Mouse (Mus musculus): ENCODE data around the gene Hist1h3a. TPM values are rescaled to one million over a fixed set of nuclear protein-coding genes. Genes with fewer than 3 reads are reported as not detected.
"Not testable (repeated sequence)": the region's sequence is repeated elsewhere in the genome, so short reads cannot be mapped to it uniquely, and the experiment has no call there.

Hist1h3a gene
- 1.5 and 3.4 TPM in 2 replicates for polyA plus RNA-seq (2015; fragmentation: Nextera tagmentation; extraction: Ambion mirVana)

DNA sequence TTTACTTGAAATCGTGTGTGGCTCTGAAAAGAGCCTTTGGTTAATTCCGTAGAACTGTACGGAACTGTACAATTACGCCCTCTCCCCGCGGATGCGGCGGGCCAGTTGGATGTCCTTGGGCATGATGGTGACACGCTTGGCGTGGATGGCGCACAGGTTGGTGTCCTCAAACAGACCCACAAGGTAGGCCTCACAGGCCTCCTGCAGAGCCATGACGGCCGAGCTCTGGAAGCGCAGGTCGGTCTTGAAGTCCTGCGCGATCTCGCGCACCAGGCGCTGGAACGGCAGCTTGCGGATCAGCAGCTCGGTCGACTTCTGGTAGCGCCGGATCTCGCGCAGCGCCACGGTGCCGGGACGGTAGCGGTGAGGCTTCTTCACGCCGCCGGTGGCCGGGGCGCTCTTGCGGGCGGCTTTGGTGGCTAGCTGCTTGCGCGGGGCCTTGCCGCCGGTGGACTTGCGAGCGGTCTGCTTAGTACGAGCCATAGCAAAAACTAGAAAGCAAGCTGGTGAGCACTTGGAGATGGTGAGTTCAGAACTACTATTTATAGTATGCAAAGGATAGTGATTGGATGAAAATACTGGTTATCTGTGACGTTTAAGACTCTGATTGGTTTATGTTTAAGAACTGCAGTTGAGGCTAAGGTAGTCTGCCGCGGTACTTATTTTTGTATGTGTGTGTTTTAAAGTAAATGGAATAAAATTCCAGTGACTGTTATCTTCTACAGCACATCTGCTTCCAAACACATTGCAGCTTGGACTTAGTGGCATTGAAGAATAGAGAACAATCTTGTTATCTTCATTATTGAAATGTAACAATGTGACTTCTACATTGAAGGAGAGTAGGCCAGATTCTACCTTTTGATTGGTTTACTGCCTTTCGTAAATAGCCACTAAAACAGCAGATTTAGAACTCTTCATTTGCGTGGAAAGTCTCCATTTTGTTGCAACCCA, at the start of gene Hist1h3a:
TSS of gene Hist1h3a (minus strand) at position 516 of the 951 bp plus-strand sequence.
- Histone ChIP-seq H3K27ac (ENCODE audit: low read length) (peak within 1 kb of the TSS; percentile 96), H3K4me1 (ENCODE audit: control insufficient read depth, insufficient read depth, low read length) (peaks cover 22% of the 10 kb centered on the region), H3K4me3 (ENCODE audit: low read length) (peak within 1 kb of the TSS; percentile 76), H3K4me2 (ENCODE audit: low read depth, low read length) (peak within 1 kb of the TSS; percentile 89), H3K9ac (ENCODE audit: low read length) (peak within 1 kb of the TSS; percentile 86)
- ATAC-seq (replicated peaks; ENCODE audit: extremely low read depth, insufficient read depth, low FRiP score), result peak; percentile 50
- not testable (repeated sequence) for H3K27me3 ChIP-seq (ENCODE audit: control insufficient read depth, insufficient read depth, low read length); H3K36me3 ChIP-seq (ENCODE audit: control insufficient read depth, insufficient read depth); H3K9me3 ChIP-seq (replicated peaks; ENCODE audit: control insufficient read depth, low read length)
- under 1% methylated on average over 24 of the region's 52 CpGs for WGBS

DNA sequence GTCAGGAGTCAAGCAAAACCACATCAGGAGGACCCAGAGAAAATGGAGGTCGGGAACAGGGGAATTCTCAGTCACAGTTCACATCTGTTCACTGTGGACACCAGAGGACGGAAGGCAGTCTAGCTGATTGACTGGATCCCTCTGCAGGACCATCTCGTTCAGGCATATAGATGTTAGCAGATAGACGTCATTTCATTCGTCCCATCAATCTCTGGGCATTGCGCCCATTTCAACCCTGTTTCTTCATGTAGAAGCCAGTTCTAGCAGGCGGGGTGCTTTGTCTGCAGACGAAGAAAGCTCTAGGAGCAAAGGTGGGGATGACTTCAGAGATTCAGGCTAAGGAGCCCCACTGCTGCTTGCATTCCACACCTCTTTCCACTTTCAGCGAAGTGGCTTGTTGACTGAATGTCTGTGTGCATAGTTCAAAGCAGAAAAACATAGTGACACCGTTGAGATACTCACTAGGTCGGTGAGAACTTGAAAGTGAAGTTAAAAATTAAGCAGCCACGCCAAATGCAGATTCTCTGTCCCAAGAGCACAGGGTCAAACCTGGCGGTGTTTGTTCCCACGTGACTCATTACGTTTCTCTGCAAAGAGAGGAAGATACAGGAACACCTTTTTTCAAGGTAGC, 44.4 kb upstream of the Hist1h3a start, which contains the start of gene Slc17a2:
TSS of gene Slc17a2 (plus strand) at position 572 of the 631 bp plus-strand sequence.
- H3K27me3 ChIP-seq (ENCODE audit: control insufficient read depth, insufficient read depth, low read length), result no peaks in the 10 kb centered on the region
- H3K27ac ChIP-seq (ENCODE audit: low read length), result no peak within 1 kb of the TSS
- H3K4me2 ChIP-seq (ENCODE audit: low read depth, low read length), result no peak within 1 kb of the TSS
- no peak within 1 kb of the TSS for H3K4me3 ChIP-seq (ENCODE audit: low read length)
- H3K9ac ChIP-seq (ENCODE audit: low read length), result no peak within 1 kb of the TSS
- no peak for ATAC-seq (replicated peaks; ENCODE audit: extremely low read depth, insufficient read depth, low FRiP score)
- H3K4me1 ChIP-seq (ENCODE audit: control insufficient read depth, insufficient read depth, low read length), result no peaks in the 10 kb centered on the region
- H3K36me3 ChIP-seq (ENCODE audit: control insufficient read depth, insufficient read depth), result no peaks in the 10 kb centered on the region
- no peaks in the 10 kb centered on the region for H3K9me3 ChIP-seq (replicated peaks; ENCODE audit: control insufficient read depth, low read length)
- 68% methylated on average over 15 of the region's 15 CpGs for WGBS

DNA sequence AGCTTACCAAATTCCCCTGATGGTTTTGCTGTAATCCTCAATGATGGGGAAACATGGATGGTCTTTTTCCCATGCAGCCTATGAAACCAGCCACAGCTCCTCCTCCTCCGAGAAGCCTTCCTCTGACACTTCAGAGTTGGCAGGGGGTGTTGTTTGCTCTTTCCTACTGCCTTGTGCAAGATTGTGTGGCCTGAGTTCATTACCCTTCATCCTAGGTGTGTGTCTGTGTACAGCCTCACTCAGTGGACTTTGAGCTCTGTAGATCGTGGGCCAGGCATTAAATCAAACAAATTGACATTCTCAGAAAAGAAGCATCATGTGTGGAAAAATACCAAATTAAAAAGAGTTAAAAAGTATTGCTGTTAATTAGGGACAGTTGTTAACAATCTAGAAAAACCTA, 42.3 kb upstream of the Hist1h3a start:
- Histone ChIP-seq H3K4me2 (ENCODE audit: low read depth, low read length) (no peak overlapping the region), H3K4me1 (ENCODE audit: control insufficient read depth, insufficient read depth, low read length) (no peaks in the 10 kb centered on the region), H3K36me3 (ENCODE audit: control insufficient read depth, insufficient read depth) (no peaks in the 10 kb centered on the region), H3K9ac (ENCODE audit: low read length) (no peak overlapping the region), H3K9me3 (replicated peaks; ENCODE audit: control insufficient read depth, low read length) (no peaks in the 10 kb centered on the region), H3K27me3 (ENCODE audit: control insufficient read depth, insufficient read depth, low read length) (no peaks in the 10 kb centered on the region), H3K4me3 (ENCODE audit: low read length) (no peak overlapping the region), H3K27ac (ENCODE audit: low read length) (no peak overlapping the region)
- no peak for ATAC-seq (replicated peaks; ENCODE audit: extremely low read depth, insufficient read depth, low FRiP score)
- WGBS, result 85% methylated on average over 2 of the region's 2 CpGs

DNA sequence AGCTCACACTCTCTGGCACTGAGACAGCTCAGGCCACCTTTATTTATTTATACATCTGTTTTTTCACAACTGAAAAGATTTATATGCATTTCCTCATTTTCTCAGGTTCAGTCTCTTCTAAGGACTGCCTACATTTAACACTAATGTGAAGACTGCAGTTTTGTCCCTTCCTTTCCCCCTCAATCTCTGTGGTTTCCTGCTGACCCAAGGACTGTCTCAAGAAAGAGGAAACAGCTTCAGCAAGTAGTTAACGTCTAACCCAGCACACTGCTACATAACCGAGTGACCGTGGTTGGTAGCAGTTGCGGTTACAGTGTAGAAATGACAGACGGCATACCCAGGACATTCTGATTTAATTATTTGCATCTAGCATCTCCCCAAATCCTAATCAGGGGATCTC, 37.2 kb upstream of the Hist1h3a start:
- no peak for ATAC-seq (replicated peaks; ENCODE audit: extremely low read depth, insufficient read depth, low FRiP score)
- H3K4me3 ChIP-seq (ENCODE audit: low read length), result no peak overlapping the region
- H3K36me3 ChIP-seq (ENCODE audit: control insufficient read depth, insufficient read depth), result no peaks in the 10 kb centered on the region
- 71% methylated on average over 5 of the region's 5 CpGs for WGBS
- no peaks in the 10 kb centered on the region for H3K9me3 ChIP-seq (replicated peaks; ENCODE audit: control insufficient read depth, low read length)
- no peak overlapping the region for H3K4me2 ChIP-seq (ENCODE audit: low read depth, low read length)
- no peaks in the 10 kb centered on the region for H3K27me3 ChIP-seq (ENCODE audit: control insufficient read depth, insufficient read depth, low read length)
- no peak overlapping the region for H3K27ac ChIP-seq (ENCODE audit: low read length)
- H3K4me1 ChIP-seq (ENCODE audit: control insufficient read depth, insufficient read depth, low read length), result no peaks in the 10 kb centered on the region
- H3K9ac ChIP-seq (ENCODE audit: low read length), result no peak overlapping the region

DNA sequence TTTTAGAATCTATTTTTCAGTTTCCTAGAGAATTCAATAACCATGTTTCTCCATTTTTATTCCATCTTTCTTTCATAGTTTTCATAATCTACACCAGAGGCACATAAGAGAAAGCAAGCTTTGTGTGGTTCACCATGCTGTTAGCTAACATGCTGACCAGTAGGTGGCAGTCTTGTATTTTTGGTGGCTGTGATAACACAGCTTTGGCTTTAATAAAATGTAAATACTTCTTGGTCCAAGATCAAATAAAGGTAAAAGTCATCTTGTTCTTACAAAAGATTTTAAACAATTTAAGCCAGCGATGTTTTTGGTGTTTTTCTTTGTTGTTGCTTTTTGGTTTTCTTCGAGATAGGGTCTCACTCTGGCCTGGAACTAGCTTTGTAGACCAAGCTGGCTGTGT, 30.3 kb upstream of the Hist1h3a start:
- no peak overlapping the region for H3K27ac ChIP-seq (ENCODE audit: low read length)
- H3K9ac ChIP-seq (ENCODE audit: low read length), result no peak overlapping the region
- H3K36me3 ChIP-seq (ENCODE audit: control insufficient read depth, insufficient read depth), result no peaks in the 10 kb centered on the region
- no peak overlapping the region for H3K4me2 ChIP-seq (ENCODE audit: low read depth, low read length)
- 40% methylated on average over 2 of the region's 2 CpGs for WGBS
- ATAC-seq (replicated peaks; ENCODE audit: extremely low read depth, insufficient read depth, low FRiP score), result no peak
- H3K9me3 ChIP-seq (replicated peaks; ENCODE audit: control insufficient read depth, low read length), result no peaks in the 10 kb centered on the region
- H3K27me3 ChIP-seq (ENCODE audit: control insufficient read depth, insufficient read depth, low read length), result no peaks in the 10 kb centered on the region
- H3K4me3 ChIP-seq (ENCODE audit: low read length), result no peak overlapping the region
- no peaks in the 10 kb centered on the region for H3K4me1 ChIP-seq (ENCODE audit: control insufficient read depth, insufficient read depth, low read length)

DNA sequence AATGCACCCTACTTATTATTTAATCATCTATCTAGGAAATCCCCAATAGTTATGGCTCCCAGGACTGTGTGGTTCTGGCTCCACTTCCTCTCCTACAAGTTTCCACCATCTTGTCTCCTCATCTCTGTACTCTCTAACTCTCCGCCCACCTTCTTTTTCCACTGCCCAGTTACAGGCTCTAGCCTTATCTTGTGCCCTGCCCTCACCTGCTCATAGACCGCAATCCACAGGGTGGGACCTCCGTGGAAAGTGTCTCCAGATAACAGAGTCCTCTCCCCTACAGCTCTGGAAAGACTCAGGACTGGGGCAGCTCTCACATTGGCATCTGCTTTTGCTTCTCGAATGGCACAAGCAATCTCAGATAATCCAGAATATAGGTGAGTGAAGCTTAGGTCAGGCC, 16.8 kb upstream of the Hist1h3a start:
- no peaks in the 10 kb centered on the region for H3K36me3 ChIP-seq (ENCODE audit: control insufficient read depth, insufficient read depth)
- H3K27ac ChIP-seq (ENCODE audit: low read length), result no peak overlapping the region
- no peaks in the 10 kb centered on the region for H3K9me3 ChIP-seq (replicated peaks; ENCODE audit: control insufficient read depth, low read length)
- no peak for ATAC-seq (replicated peaks; ENCODE audit: extremely low read depth, insufficient read depth, low FRiP score)
- 61% methylated on average over 4 of the region's 4 CpGs for WGBS
- H3K4me3 ChIP-seq (ENCODE audit: low read length), result no peak overlapping the region
- H3K4me2 ChIP-seq (ENCODE audit: low read depth, low read length), result no peak overlapping the region
- no peak overlapping the region for H3K9ac ChIP-seq (ENCODE audit: low read length)
- no peaks in the 10 kb centered on the region for H3K27me3 ChIP-seq (ENCODE audit: control insufficient read depth, insufficient read depth, low read length)
- H3K4me1 ChIP-seq (ENCODE audit: control insufficient read depth, insufficient read depth, low read length), result no peaks in the 10 kb centered on the region

DNA sequence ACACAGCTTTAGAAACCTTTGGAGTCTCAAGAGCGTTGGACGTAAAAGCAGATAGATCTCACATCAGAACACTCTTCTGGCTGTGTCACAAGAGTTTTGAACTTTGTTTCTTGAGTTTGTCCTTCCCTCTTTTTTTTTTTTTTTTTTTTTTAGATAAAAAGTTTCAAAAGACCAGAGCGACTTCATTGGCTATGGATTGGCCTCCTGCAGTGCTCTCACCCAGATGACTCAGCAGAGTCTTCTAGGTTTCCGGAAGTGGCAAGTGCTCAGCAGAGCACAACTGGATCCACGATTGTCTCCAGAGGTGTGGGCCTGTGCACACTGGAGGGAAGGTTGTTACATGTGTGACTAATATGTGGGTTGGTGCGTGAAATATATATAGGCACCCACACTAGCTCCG, 16.2 kb upstream of the Hist1h3a start:
- no peaks in the 10 kb centered on the region for H3K27me3 ChIP-seq (ENCODE audit: control insufficient read depth, insufficient read depth, low read length)

DNA sequence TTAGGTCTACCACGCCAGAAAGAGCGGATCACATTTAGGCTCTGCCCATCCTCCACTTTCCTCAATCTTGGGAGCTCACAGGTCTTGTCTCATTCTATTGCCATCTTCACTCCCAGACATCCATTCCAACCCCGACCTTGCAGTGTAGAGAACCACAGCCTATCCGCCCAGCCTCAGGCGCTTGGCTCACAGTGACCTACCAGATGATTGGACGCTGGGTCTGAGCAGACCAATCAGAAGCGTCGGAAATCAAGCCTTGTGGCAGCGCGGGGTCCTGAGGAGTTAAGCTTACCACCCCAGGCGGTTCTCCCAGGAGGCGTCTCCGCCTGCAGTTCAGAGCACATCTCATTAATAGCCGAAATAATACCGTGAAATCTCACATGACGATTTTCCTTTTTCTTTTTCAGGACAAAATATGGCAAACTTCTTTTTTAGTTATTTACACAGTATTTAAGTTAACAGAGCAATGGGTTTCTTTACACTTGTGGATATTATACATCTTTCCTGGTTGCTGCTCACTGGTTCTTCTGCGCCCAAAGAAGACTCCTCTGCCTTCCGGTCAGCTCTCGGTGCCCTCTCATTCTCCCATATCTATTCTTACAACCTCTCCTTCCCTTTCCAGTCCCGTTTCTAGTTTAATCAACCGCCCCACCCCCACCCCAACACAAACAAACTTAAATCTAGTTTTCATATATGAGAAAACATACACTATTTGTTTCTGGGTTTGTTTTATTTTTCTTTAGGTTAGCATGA, 10.6 kb upstream of the Hist1h3a start:
- Histone ChIP-seq H3K36me3 (ENCODE audit: control insufficient read depth, insufficient read depth) (no peaks in the 10 kb centered on the region), H3K4me3 (ENCODE audit: low read length) (peak overlapping the region; percentile 36), H3K27me3 (ENCODE audit: control insufficient read depth, insufficient read depth, low read length) (no peaks in the 10 kb centered on the region), H3K4me2 (ENCODE audit: low read depth, low read length) (peak overlapping the region; percentile 61), H3K27ac (ENCODE audit: low read length) (no peak overlapping the region), H3K9ac (ENCODE audit: low read length) (peak overlapping the region; percentile 46), H3K4me1 (ENCODE audit: control insufficient read depth, insufficient read depth, low read length) (peaks cover 11% of the 10 kb centered on the region; the same call in 1 of the 2 replicates), H3K9me3 (replicated peaks; ENCODE audit: control insufficient read depth, low read length) (no peaks in the 10 kb centered on the region)
- 18% methylated on average over 21 of the region's 21 CpGs for WGBS
- peak; percentile 89 for ATAC-seq (replicated peaks; ENCODE audit: extremely low read depth, insufficient read depth, low FRiP score)

More for the DNA sequence above, 16.2 kb upstream of the Hist1h3a start:
- no peak overlapping the region for H3K27ac ChIP-seq (ENCODE audit: low read length)
- no peak for ATAC-seq (replicated peaks; ENCODE audit: extremely low read depth, insufficient read depth, low FRiP score)
- no peaks in the 10 kb centered on the region for H3K9me3 ChIP-seq (replicated peaks; ENCODE audit: control insufficient read depth, low read length)
- no peak overlapping the region for H3K4me2 ChIP-seq (ENCODE audit: low read depth, low read length)
- WGBS, result 92% methylated on average over 7 of the region's 7 CpGs
- H3K36me3 ChIP-seq (ENCODE audit: control insufficient read depth, insufficient read depth), result no peaks in the 10 kb centered on the region
- no peak overlapping the region for H3K9ac ChIP-seq (ENCODE audit: low read length)
- H3K4me3 ChIP-seq (ENCODE audit: low read length), result no peak overlapping the region
- H3K4me1 ChIP-seq (ENCODE audit: control insufficient read depth, insufficient read depth, low read length), result no peaks in the 10 kb centered on the region
